Mouse (Mus musculus) hindbrain, postnatal 0 days (tissue): ENCODE measurements around the gene Phb. TPM values are rescaled to one million over a fixed set of nuclear protein-coding genes. Genes with fewer than 3 reads are reported as not detected.

Source experiments
- ATAC-seq: fragments of 200-750 bp; cut with Nextera tagmentation; 2 replicates; pipeline ENCODE4 v1.8.0; 2017; ENCODE audit warnings: mild to moderate bottlenecking, moderate TSS enrichment, moderate library complexity
- DNase-seq: peaks from one replicate; pipeline ENCODE4 v3.0.0-alpha.2; 2015; ENCODE audit warnings: low spot score
- H3K27ac ChIP-seq: fragments of 300-500 bp; sonication (generic); 2 replicates; pipeline ENCODE4 v1.5.1; 2014; ENCODE audit warnings: mild to moderate bottlenecking
- H3K27me3 ChIP-seq: fragments of 300-500 bp; sonication (generic); 2 replicates; pipeline ENCODE4 v1.6.1; 2014; ENCODE audit warnings: low read length, mixed read lengths; ENCODE audit not compliant: insufficient read depth
- H3K36me3 ChIP-seq: fragments of 300-500 bp; sonication (generic); 2 replicates; pipeline ENCODE4 v1.6.1; 2014; ENCODE audit warnings: low read length, mixed read lengths; ENCODE audit not compliant: insufficient read depth
- H3K4me1 ChIP-seq: fragments of 300-500 bp; sonication (generic); 2 replicates; pipeline ENCODE4 v1.6.1; 2014; ENCODE audit warnings: antibody characterized with exemption, low read length, mixed read lengths; ENCODE audit not compliant: insufficient read depth
- H3K4me2 ChIP-seq: fragments of 300-500 bp; sonication (generic); 2 replicates; pipeline ENCODE4 v1.6.1; 2014; ENCODE audit warnings: low read depth, mild to moderate bottlenecking, low read length, moderate library complexity, mixed read lengths
- H3K4me3 ChIP-seq: fragments of 300-500 bp; sonication (generic); 2 replicates; pipeline ENCODE4 v1.5.1; 2014; ENCODE audit warnings: low read length
- H3K9ac ChIP-seq: fragments of 300-500 bp; sonication (generic); replicated peaks from 2 replicates; pipeline ENCODE4 v1.6.1; 2014; ENCODE audit warnings: mild to moderate bottlenecking, low read length, moderate library complexity, mixed read lengths
- H3K9me3 ChIP-seq: fragments of 300-500 bp; sonication (generic); 2 replicates; pipeline ENCODE4 v1.6.1; 2016; ENCODE audit warnings: low read length, mixed read lengths
- CTCF ChIP-seq: IDR thresholded peaks from 2 replicates; pipeline ENCODE4 v1.5.1; 2016; ENCODE audit warnings: antibody characterized with exemption, control low read depth, low read depth
- WGBS: fragments of 180-500 bp; shearing (Covaris S2); extraction: QIAGEN DNeasy Blood & Tissue Kit; methylation state at CpG from one replicate; pipeline ENCODE4 v1.1.7; 2014; 5-methylcytosine and 5-hydroxymethylcytosine counted together
- polyA plus RNA-seq: library from polyadenylated mRNA; unstranded; fragments of >200 nt; fragmentation: Nextera tagmentation; extraction: Ambion mirVana; gene quantifications from 2 replicates; pipeline ENCODE4 v1.2.1, GENCODE M21; 2015
- total RNA-seq: library from RNA; depleted of rRNA; stranded (reverse); fragments of >200 nt; gene quantifications from 2 replicates; pipeline ENCODE4 v1.2.3, GENCODE M21; 2014

Phb gene
- total and polyA plus RNA-seq, 2 experiments from 2014 or later, result 156 to 214 TPM

DNA sequence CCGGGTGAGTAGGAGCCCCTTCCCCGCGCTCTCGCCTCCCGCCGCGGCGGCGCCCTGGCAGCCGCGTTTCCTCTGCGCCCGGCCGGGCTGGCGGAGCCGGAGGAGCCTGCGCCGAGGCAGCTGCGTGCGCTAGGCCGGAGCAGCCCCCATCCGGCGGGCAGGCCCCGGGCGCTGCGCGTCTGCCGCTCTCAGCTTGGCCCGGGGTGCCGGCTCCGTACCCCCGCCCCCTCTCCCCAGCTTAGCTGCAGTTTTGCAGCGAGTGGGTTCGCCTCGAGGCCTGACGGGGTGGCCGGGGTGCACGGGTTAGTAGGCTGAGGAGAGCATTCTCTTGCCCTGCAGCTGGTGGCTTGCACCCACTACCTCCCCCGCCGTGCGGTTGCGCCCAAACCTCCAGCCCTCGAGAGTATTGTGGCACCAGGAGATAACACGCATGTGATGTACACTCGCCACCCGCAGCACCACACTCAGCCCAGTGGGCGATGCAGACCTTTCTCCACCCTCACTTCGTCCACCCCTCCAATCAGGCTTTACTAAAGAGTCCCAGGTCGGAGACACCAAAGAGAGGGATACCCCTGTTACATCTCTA, 46.6 kb downstream of the Phb start:
- peak; percentile 53 for DNase-seq
- WGBS, result 0% methylated on average over 27 of the region's 49 CpGs

DNA sequence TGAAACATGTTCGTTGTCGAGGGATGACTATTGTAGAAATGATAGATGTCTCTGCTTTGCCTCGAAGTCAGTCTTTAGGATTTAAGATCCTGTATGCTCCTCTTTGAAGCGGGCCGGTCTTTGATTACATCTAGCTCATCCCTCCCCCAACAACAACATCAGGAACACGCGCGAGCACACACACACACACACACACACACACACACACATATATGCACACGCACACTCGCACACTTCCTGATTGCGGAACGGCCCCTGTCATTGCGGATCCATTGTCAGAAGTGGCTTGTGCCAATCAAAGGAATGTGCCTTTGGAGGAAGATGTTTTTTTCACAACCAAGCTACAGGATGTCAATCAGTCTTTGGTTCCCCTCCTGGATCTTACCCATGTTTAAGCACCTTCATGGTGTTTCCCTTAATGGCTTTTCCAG, 47.1 kb downstream of the Phb start:
- Histone ChIP-seq H3K4me3 (peak overlapping the region; percentile 92), H3K36me3 (no peaks in the 10 kb centered on the region), H3K27me3 (no peaks in the 10 kb centered on the region), H3K27ac (peak overlapping the region; percentile 98; the same call in 1 of the 2 replicates), H3K9me3 (no peaks in the 10 kb centered on the region), H3K4me2 (peak overlapping the region; percentile 93), H3K9ac (peak overlapping the region; percentile 98), H3K4me1 (peaks cover 20% of the 10 kb centered on the region)
- ATAC-seq (0 out of 2 replicates have a peak, but pooled peaks have one; percentile 11), DNase-seq (peak; percentile 39)
- no peak for TF ChIP-seq CTCF
- WGBS, result 2% methylated on average over 13 of the region's 13 CpGs

More for the DNA sequence above, 46.6 kb downstream of the Phb start:
- peaks cover 20% of the 10 kb centered on the region for H3K4me1 ChIP-seq
- peak overlapping the region; percentile 92 for H3K4me3 ChIP-seq
- peak overlapping the region; percentile 93 for H3K4me2 ChIP-seq
- peak overlapping the region; percentile 98 for H3K27ac ChIP-seq
- H3K9ac ChIP-seq, result peak overlapping the region; percentile 98
- H3K9me3 ChIP-seq, result no peaks in the 10 kb centered on the region
- H3K36me3 ChIP-seq, result no peaks in the 10 kb centered on the region
- no peaks in the 10 kb centered on the region for H3K27me3 ChIP-seq
- ATAC-seq, result peak; percentile 73
- TF ChIP-seq CTCF, result no peak; the same call in 1 of the 2 replicates

DNA sequence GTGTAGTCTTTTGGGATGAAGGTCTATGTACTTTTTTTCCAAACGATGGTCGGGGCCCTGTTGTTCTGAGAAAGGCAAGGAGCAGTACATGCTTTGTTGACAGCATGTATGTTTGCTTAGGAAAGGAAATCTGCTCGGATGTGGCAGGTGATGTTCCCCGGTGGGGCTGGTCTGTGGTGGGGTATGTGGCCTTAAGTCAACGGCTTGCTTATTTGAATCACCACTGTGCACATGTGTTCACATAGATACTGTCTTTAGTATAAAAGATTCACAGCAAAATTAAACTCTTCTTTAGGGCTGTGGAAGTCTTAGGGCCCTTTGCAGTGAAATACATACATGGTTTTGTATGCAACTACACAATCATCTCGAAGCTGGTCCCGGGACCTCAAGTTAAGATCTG, 47.7 kb downstream of the Phb start:
- Histone ChIP-seq H3K4me1 (peaks cover 20% of the 10 kb centered on the region), H3K27ac (peak overlapping the region; percentile 98; the same call in 1 of the 2 replicates), H3K36me3 (no peaks in the 10 kb centered on the region), H3K9ac (peak overlapping the region; percentile 98), H3K9me3 (no peaks in the 10 kb centered on the region), H3K4me2 (peak overlapping the region; percentile 93), H3K4me3 (peak overlapping the region; percentile 92), H3K27me3 (no peaks in the 10 kb centered on the region)
- 30% methylated on average over 7 of the region's 7 CpGs for WGBS
- ATAC-seq (no peak), DNase-seq (no peak)
- TF ChIP-seq CTCF, result no peak

DNA sequence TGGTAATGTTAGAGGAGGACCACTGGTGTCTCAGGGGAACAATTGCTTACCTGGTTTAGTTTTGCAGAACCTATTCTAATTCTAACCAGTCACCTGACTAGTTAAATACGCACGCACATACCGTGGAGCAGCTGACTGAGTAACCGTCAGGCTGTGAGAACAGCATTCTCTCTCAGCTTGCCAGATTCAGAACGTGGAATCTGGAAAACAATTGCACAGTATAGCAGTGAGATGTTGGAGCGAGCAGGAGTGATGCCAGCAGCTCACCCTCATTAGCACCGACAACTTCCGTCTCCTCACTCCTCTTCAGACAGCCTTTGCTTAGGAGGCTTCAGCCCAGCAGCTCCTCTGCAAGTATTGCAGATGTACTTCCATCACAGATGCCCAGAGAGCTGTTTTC, 49.4 kb downstream of the Phb start:
- Histone ChIP-seq H3K4me1 (peaks cover 20% of the 10 kb centered on the region), H3K4me2 (peak overlapping the region; percentile 93; the same call in 1 of the 2 replicates), H3K36me3 (no peaks in the 10 kb centered on the region), H3K27ac (no peak overlapping the region), H3K27me3 (no peaks in the 10 kb centered on the region), H3K9me3 (no peaks in the 10 kb centered on the region), H3K4me3 (no peak overlapping the region), H3K9ac (no peak overlapping the region)
- TF ChIP-seq CTCF, result no peak
- 42% methylated on average over 8 of the region's 8 CpGs for WGBS
- ATAC-seq (no peak), DNase-seq (no peak)

DNA sequence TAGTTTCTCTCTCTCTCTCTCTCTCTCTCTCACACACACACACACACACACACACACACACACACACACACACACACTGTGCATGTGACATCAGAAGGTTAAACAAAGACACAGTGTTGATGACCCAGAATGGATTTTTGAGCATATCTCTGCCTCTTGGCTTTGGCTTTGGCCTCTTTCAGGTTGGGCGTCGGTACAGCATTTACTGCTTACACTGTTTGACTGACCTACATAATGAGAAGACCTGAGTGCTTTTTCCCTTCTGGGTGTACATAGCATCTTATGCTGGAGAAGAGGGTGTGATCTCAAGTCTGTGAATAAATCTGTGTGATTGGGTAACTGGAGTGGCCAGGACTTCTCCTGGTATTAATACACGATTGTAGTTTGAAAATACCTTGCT, 52.6 kb downstream of the Phb start:
- H3K36me3 ChIP-seq, result no peaks in the 10 kb centered on the region
- 85% methylated on average over 3 of the region's 3 CpGs for WGBS

DNA sequence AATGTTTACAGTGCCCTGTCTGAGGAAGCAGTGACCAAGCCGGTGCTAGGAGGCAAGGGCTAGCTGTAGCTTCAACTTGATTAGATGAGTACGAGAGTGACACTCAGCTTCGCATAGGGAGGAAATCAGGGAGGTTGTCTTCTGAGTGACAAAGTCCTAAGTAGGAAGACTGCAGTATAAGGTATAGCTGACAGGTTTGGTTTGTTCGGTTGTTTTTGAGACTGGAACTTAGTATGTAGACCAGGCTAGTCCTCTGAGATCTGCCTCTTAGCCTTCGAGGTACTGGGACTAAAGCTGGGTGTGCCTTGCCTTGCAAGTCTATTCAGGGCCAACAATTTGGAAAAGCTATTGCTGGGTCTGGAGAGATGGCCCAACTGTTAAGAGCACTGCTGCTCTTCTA, 56.5 kb downstream of the Phb start, which contains the start of gene B130006D01Rik:
TSS of gene B130006D01Rik (plus strand) at position 301 of the 400 bp plus-strand sequence.
- DNase-seq, result no peak
- ATAC-seq, result no peak
- TF ChIP-seq CTCF, result no peak
- Histone ChIP-seq H3K9me3 (no peaks in the 10 kb centered on the region), H3K36me3 (no peaks in the 10 kb centered on the region), H3K4me3 (no peak within 1 kb of the TSS), H3K9ac (no peak within 1 kb of the TSS), H3K27me3 (no peaks in the 10 kb centered on the region), H3K27ac (no peak within 1 kb of the TSS), H3K4me2 (no peak within 1 kb of the TSS), H3K4me1 (no peaks in the 10 kb centered on the region)
- 98% methylated on average over 5 of the region's 5 CpGs for WGBS

More for the DNA sequence above, 52.6 kb downstream of the Phb start:
- H3K4me1 ChIP-seq, result peaks cover 14% of the 10 kb centered on the region
- H3K27ac ChIP-seq, result no peak overlapping the region
- H3K4me3 ChIP-seq, result no peak overlapping the region
- TF ChIP-seq CTCF, result no peak
- ATAC-seq (no peak), DNase-seq (no peak)
- H3K9ac ChIP-seq, result no peak overlapping the region
- H3K27me3 ChIP-seq, result no peaks in the 10 kb centered on the region
- no peak overlapping the region for H3K4me2 ChIP-seq
- no peaks in the 10 kb centered on the region for H3K9me3 ChIP-seq

DNA sequence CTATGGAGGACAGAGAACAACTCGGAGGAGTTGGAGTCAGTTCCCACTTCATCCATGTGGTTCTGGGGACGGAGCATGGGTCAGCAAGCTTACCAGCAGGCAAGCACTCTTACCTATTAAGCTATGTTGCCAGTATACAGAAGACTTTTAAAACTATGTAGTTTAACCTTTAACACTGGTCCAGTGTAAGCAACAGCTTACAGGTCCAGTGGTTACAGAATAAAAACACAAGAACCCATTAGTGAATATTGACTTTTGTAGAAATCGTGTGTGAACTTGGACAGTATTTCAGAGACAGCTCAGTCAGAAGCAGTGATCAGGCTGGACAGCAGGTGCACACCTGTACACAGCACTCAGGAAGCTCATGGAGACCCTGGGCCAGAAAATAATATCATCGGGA, 57.7 kb downstream of the Phb start:
- WGBS, result 94% methylated on average over 4 of the region's 4 CpGs
- H3K27me3 ChIP-seq, result no peaks in the 10 kb centered on the region

More for the DNA sequence above, 57.7 kb downstream of the Phb start:
- no peak overlapping the region for H3K9ac ChIP-seq
- no peaks in the 10 kb centered on the region for H3K9me3 ChIP-seq
- no peaks in the 10 kb centered on the region for H3K4me1 ChIP-seq
- no peak for ATAC-seq
- H3K4me2 ChIP-seq, result no peak overlapping the region
- H3K36me3 ChIP-seq, result no peaks in the 10 kb centered on the region
- H3K27ac ChIP-seq, result no peak overlapping the region
- H3K4me3 ChIP-seq, result no peak overlapping the region
- TF ChIP-seq CTCF, result no peak
- no peak for DNase-seq
